Mouse (Mus musculus) hindbrain, embryonic 15.5 days (tissue): Measurements from ENCODE around the gene Fahd2a. TPM values are rescaled to one million over a fixed set of nuclear protein-coding genes. Genes with fewer than 3 reads are reported as not detected.

Experiments used
- ATAC-seq: fragments of 200-750 bp; cut with Nextera tagmentation; 2 replicates; pipeline ENCODE4 v1.8.0; 2017; ENCODE audit warnings: low read depth, moderate number of reproducible peaks, moderate TSS enrichment; ENCODE audit not compliant: low FRiP score
- H3K27ac ChIP-seq: fragments of 300-500 bp; sonication (generic); replicated peaks from 2 replicates; pipeline ENCODE4 v1.5.1; 2015; ENCODE audit warnings: mild to moderate bottlenecking, inconsistent platforms
- H3K27me3 ChIP-seq: fragments of 300-500 bp; sonication (generic); 2 replicates; pipeline ENCODE4 v1.6.1; 2015; ENCODE audit warnings: control low read depth, inconsistent platforms
- H3K36me3 ChIP-seq: fragments of 300-500 bp; sonication (generic); 2 replicates; pipeline ENCODE4 v1.6.1; 2015; ENCODE audit warnings: control low read depth, inconsistent platforms
- H3K4me1 ChIP-seq: fragments of 300-500 bp; sonication (generic); replicated peaks from 2 replicates; pipeline ENCODE4 v1.6.1; 2015; ENCODE audit warnings: control low read depth, inconsistent platforms
- H3K4me2 ChIP-seq: fragments of 300-500 bp; sonication (generic); 2 replicates; pipeline ENCODE4 v1.6.1; 2015; ENCODE audit warnings: moderate library complexity, mild to moderate bottlenecking, inconsistent platforms
- H3K4me3 ChIP-seq: fragments of 300-500 bp; sonication (generic); 2 replicates; pipeline ENCODE4 v1.5.1; 2015; ENCODE audit warnings: mild to moderate bottlenecking, inconsistent platforms
- H3K9ac ChIP-seq: fragments of 300-500 bp; sonication (generic); 2 replicates; pipeline ENCODE4 v1.6.1; 2015; ENCODE audit warnings: inconsistent platforms
- H3K9me3 ChIP-seq: fragments of 300-500 bp; sonication (generic); 2 replicates; pipeline ENCODE4 v1.6.1; 2016; ENCODE audit warnings: control low read depth, inconsistent platforms
- WGBS: fragments of 180-500 bp; shearing (Covaris S2); methylation state at CpG from one replicate; pipeline ENCODE4 v1.1.7; 2015; 5-methylcytosine and 5-hydroxymethylcytosine counted together
- polyA plus RNA-seq: library from polyadenylated mRNA; unstranded; fragments of >200 nt; fragmentation: Nextera tagmentation; extraction: Ambion mirVana; gene quantifications from 2 replicates; pipeline ENCODE4 v1.2.1, GENCODE M21; 2015

The Fahd2a gene
- polyA plus RNA-seq, 1 experiment from 2014 or later, result 31.8 TPM

- H3K36me3 ChIP-seq, result no peaks in the 10 kb centered on the region
- H3K27me3 ChIP-seq, result no peaks in the 10 kb centered on the region
- no peak overlapping the region for H3K4me2 ChIP-seq
- H3K4me3 ChIP-seq, result no peak overlapping the region
- no peak overlapping the region for H3K9ac ChIP-seq
- no peaks in the 10 kb centered on the region for H3K4me1 ChIP-seq
- 73% methylated on average over 10 of the region's 10 CpGs for WGBS
- H3K9me3 ChIP-seq, result no peaks in the 10 kb centered on the region
- H3K27ac ChIP-seq, result no peak overlapping the region
- no peak for ATAC-seq
Measured at GRCm38 (mm10) chr2:127418266-127418970, 25.9 kb downstream of the Fahd2a start.

GRCm38 (mm10) chr2:127416706-127417105 is 27.7 kb downstream of the Fahd2a start:
- no peaks in the 10 kb centered on the region for H3K36me3 ChIP-seq
- no peak overlapping the region for H3K9ac ChIP-seq
- ATAC-seq, result no peak
- no peaks in the 10 kb centered on the region for H3K4me1 ChIP-seq
- no peak overlapping the region for H3K4me3 ChIP-seq
- no peaks in the 10 kb centered on the region for H3K9me3 ChIP-seq
- H3K27ac ChIP-seq, result no peak overlapping the region
- no peak overlapping the region for H3K4me2 ChIP-seq
- H3K27me3 ChIP-seq, result no peaks in the 10 kb centered on the region
- 62% methylated on average over 3 of the region's 3 CpGs for WGBS

- no peak overlapping the region for H3K4me2 ChIP-seq
- no peak overlapping the region for H3K4me3 ChIP-seq
- no peaks in the 10 kb centered on the region for H3K4me1 ChIP-seq
- WGBS, result 76% methylated on average over 10 of the region's 10 CpGs
- H3K27ac ChIP-seq, result no peak overlapping the region
- no peaks in the 10 kb centered on the region for H3K9me3 ChIP-seq
- ATAC-seq, result no peak
- no peaks in the 10 kb centered on the region for H3K36me3 ChIP-seq
- H3K9ac ChIP-seq, result no peak overlapping the region
- H3K27me3 ChIP-seq, result no peaks in the 10 kb centered on the region
Measured at GRCm38 (mm10) chr2:127415806-127416205, 28.6 kb downstream of the Fahd2a start.

- Histone ChIP-seq H3K27ac (no peak overlapping the region), H3K36me3 (no peaks in the 10 kb centered on the region), H3K9ac (no peak overlapping the region), H3K4me3 (no peak overlapping the region), H3K4me2 (no peak overlapping the region), H3K4me1 (no peaks in the 10 kb centered on the region), H3K27me3 (no peaks in the 10 kb centered on the region), H3K9me3 (no peaks in the 10 kb centered on the region)
- no peak for ATAC-seq
- 91% methylated on average over 6 of the region's 6 CpGs for WGBS
Measured at GRCm38 (mm10) chr2:127411126-127411525, 33.2 kb downstream of the Fahd2a start.

GRCm38 (mm10) chr2:127398738-127399137 is 45.6 kb downstream of the Fahd2a start:
- H3K4me1 ChIP-seq, result no peaks in the 10 kb centered on the region
- H3K9ac ChIP-seq, result no peak overlapping the region
- no peak overlapping the region for H3K4me3 ChIP-seq
- H3K27me3 ChIP-seq, result 0 out of 2 replicates have a peak, but pooled peaks cover 2% of the 10 kb centered on the region
- no peaks in the 10 kb centered on the region for H3K36me3 ChIP-seq
- no peaks in the 10 kb centered on the region for H3K9me3 ChIP-seq
- WGBS, result 89% methylated on average over 7 of the region's 7 CpGs
- H3K4me2 ChIP-seq, result no peak overlapping the region
- H3K27ac ChIP-seq, result no peak overlapping the region
- no peak for ATAC-seq

GRCm38 (mm10) chr2:127394606-127395161 is 49.7 kb downstream of the Fahd2a start:
- ATAC-seq, result no peak
- H3K27me3 ChIP-seq, result no peaks in the 10 kb centered on the region
- H3K9ac ChIP-seq, result no peak overlapping the region
- no peak overlapping the region for H3K4me2 ChIP-seq
- H3K36me3 ChIP-seq, result no peaks in the 10 kb centered on the region
- 88% methylated on average over 5 of the region's 5 CpGs for WGBS
- H3K4me1 ChIP-seq, result no peaks in the 10 kb centered on the region
- H3K9me3 ChIP-seq, result no peaks in the 10 kb centered on the region
- H3K27ac ChIP-seq, result no peak overlapping the region
- H3K4me3 ChIP-seq, result no peak overlapping the region

GRCm38 (mm10) chr2:127391323-127391722 is 53.0 kb downstream of the Fahd2a start:
- no peak overlapping the region for H3K9ac ChIP-seq
- H3K4me1 ChIP-seq, result no peaks in the 10 kb centered on the region
- H3K27ac ChIP-seq, result no peak overlapping the region
- no peaks in the 10 kb centered on the region for H3K36me3 ChIP-seq
- H3K4me3 ChIP-seq, result no peak overlapping the region
- H3K9me3 ChIP-seq, result no peaks in the 10 kb centered on the region
- H3K27me3 ChIP-seq, result no peaks in the 10 kb centered on the region
- ATAC-seq, result no peak
- 79% methylated on average over 3 of the region's 3 CpGs for WGBS
- H3K4me2 ChIP-seq, result no peak overlapping the region

GRCm38 (mm10) chr2:127390846-127391245 is 53.5 kb downstream of the Fahd2a start:
- 51% methylated on average over 4 of the region's 4 CpGs for WGBS
- H3K4me1 ChIP-seq, result no peaks in the 10 kb centered on the region
- H3K27me3 ChIP-seq, result no peaks in the 10 kb centered on the region
- no peak overlapping the region for H3K4me2 ChIP-seq
- no peak overlapping the region for H3K9ac ChIP-seq
- no peak overlapping the region for H3K27ac ChIP-seq
- no peaks in the 10 kb centered on the region for H3K36me3 ChIP-seq
- no peak for ATAC-seq
- H3K4me3 ChIP-seq, result no peak overlapping the region
- no peaks in the 10 kb centered on the region for H3K9me3 ChIP-seq

GRCm38 (mm10) chr2:127390352-127390751 is 54.0 kb downstream of the Fahd2a start:
- H3K4me3 ChIP-seq, result no peak overlapping the region
- H3K36me3 ChIP-seq, result no peaks in the 10 kb centered on the region
- no peak overlapping the region for H3K9ac ChIP-seq
- 91% methylated on average over 3 of the region's 3 CpGs for WGBS
- H3K27ac ChIP-seq, result no peak overlapping the region
- no peaks in the 10 kb centered on the region for H3K9me3 ChIP-seq
- no peak for ATAC-seq
- H3K4me2 ChIP-seq, result no peak overlapping the region
- H3K27me3 ChIP-seq, result no peaks in the 10 kb centered on the region
- H3K4me1 ChIP-seq, result no peaks in the 10 kb centered on the region

GRCm38 (mm10) chr2:127387521-127387920 is 56.8 kb downstream of the Fahd2a start:
- Histone ChIP-seq H3K27me3 (no peaks in the 10 kb centered on the region), H3K9me3 (no peaks in the 10 kb centered on the region), H3K9ac (no peak overlapping the region), H3K27ac (no peak overlapping the region), H3K4me1 (no peaks in the 10 kb centered on the region), H3K36me3 (no peaks in the 10 kb centered on the region), H3K4me3 (no peak overlapping the region), H3K4me2 (no peak overlapping the region)
- 81% methylated on average over 2 of the region's 2 CpGs for WGBS
- ATAC-seq, result no peak
